13 mouse cellular contexts compared by ENCODE assay signal in the genomic region with DNA sequence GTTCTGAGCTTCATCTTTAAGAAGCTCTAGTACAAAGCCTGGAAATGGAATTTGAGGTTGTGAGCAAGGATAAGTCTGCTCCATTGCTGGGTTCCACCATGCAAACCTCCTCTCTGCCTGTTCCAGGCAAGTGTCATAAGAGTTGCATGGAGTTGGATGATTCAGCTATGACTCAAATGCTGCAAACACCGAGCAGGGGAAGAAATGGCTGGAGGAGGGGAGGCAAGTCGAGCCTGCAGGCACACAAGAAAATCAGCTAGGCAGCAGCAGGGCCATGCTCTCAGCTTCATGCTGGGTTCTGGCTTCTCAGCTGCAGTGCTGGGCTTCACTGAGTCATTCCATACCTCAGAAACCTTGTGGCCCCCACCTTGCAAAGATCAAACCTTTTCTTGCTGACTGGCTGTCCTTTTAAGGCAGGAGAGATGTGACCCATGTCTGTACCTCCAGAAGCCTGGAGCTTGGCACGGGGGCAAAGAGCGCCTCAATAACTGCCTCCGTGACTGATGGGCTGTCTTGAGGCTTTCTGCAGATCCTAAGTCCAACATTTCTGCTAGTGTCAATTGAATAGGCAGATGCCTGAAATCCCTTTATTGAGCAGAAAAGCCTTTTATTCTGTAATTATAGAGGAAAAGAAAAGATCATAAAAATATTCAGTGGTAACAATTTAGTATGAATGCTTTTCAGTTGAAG.
DNase-seq lines count a peak whose midpoint lies in the region; ATAC-seq and TF ChIP-seq lines count a peak whose summit lies in the region.
"Had no signal": no experiment of that assay in that cellular context is flagged by ENCODE, and none has a peak within 500 bp of the region (broad histone marks: within the 10 kb centered on the region; RNA-seq: fewer than 3 reads in every experiment).

No protein-coding gene starts in this region.

- DNase-seq in forebrain, embryonic 14.5 days (ENCODE audit: low spot score), result peak; percentile 17
- DNase-seq in forebrain, embryonic 10.5 days (ENCODE audit: extremely low spot score, low spot score), result no peak
- no peak for DNase-seq in layer of hippocampus, adult 2 months (ENCODE audit: low spot score in 2 of 2)
- DNase-seq in layer of hippocampus, adult 9-10 months (ENCODE audit: low spot score), result no peak
- DNase-seq in adrenal gland, adult 8-10 months, result peak; percentile 9
- DNase-seq in urinary bladder, postnatal 25 days (ENCODE audit: low spot score), result no peak
- DNase-seq in urinary bladder, postnatal 36 days (ENCODE audit: low spot score in 2 of 2), result no peak
- DNase-seq: liver, postnatal 0 days; thymus, postnatal 36 days had no signal

- TF ChIP-seq CTCF in layer of hippocampus, adult 2 months (conservative IDR thresholded peaks at IDR 0.05), result no peak
- TF ChIP-seq CTCF in olfactory bulb, adult 2 months (IDR thresholded peaks at IDR 0.05; ENCODE audit: insufficient read depth, low read depth, low read length), result no peak

- no peak overlapping the region for H3K27ac ChIP-seq in forebrain, embryonic 14.5 days (ENCODE audit: low read depth, low read length)
- no peak overlapping the region for H3K27ac ChIP-seq in forebrain, embryonic 10.5 days
- H3K27ac ChIP-seq in layer of hippocampus, adult 2 months, result peak overlapping the region; percentile 15; the same call in 1 of the 2 replicates
- peak overlapping the region; percentile 77 for H3K27ac ChIP-seq in olfactory bulb, adult 2 months (ENCODE audit: insufficient read depth, low read depth, low read length)
- H3K27ac ChIP-seq: limb, embryonic 13.5 days; neural tube, embryonic 13.5 days had no signal

- ATAC-seq in forebrain, embryonic 14.5 days, result 0 out of 2 replicates have a peak, but pooled peaks have one; percentile 26
- ATAC-seq: liver, postnatal 0 days had no signal

- WGBS in forebrain, embryonic 14.5 days, result 78% methylated on average over 5 of the region's 5 CpGs
- 81% methylated on average over 5 of the region's 5 CpGs for WGBS in forebrain, embryonic 10.5 days
- WGBS in olfactory bulb, adult 2 months, result 49% methylated on average over 5 of the region's 5 CpGs

- no peak overlapping the region for H3K4me3 ChIP-seq in forebrain, embryonic 14.5 days (ENCODE audit: low read depth, low read length)
- no peak overlapping the region for H3K4me3 ChIP-seq in forebrain, embryonic 10.5 days
- no peak overlapping the region for H3K4me3 ChIP-seq in layer of hippocampus, adult 2 months
- no peak overlapping the region for H3K4me3 ChIP-seq in olfactory bulb, adult 2 months (ENCODE audit: insufficient read depth, low read depth, low read length)
- H3K4me3 ChIP-seq: limb, embryonic 13.5 days; neural tube, embryonic 13.5 days had no signal

- H3K9ac ChIP-seq in forebrain, embryonic 14.5 days (ENCODE audit: low read length), result no peak overlapping the region
- H3K9ac ChIP-seq: limb, embryonic 13.5 days; liver, postnatal 0 days; neural tube, embryonic 13.5 days had no signal

- H3K36me3 ChIP-seq in forebrain, embryonic 14.5 days (ENCODE audit: control insufficient read depth, insufficient read depth, low read length), result no peaks in the 10 kb centered on the region
- H3K36me3 ChIP-seq in forebrain, embryonic 10.5 days (replicated peaks), result no peaks in the 10 kb centered on the region
- H3K36me3 ChIP-seq: G1E; limb, embryonic 13.5 days; neural tube, embryonic 13.5 days had no signal

- no peak for TF ChIP-seq POLR2A in olfactory bulb, adult 2 months (IDR thresholded peaks at IDR 0.05; ENCODE audit: insufficient read depth, low read depth, low read length)

- H3K27me3 ChIP-seq in forebrain, embryonic 14.5 days (replicated peaks; ENCODE audit: control insufficient read depth, insufficient read depth, low read length), result no peaks in the 10 kb centered on the region
- H3K27me3 ChIP-seq in forebrain, embryonic 10.5 days (ENCODE audit: poor library complexity, severe bottlenecking), result no peaks in the 10 kb centered on the region
- H3K27me3 ChIP-seq: limb, embryonic 13.5 days; neural tube, embryonic 13.5 days had no signal

- peaks cover 3% of the 10 kb centered on the region; the same call in 1 of the 2 replicates for H3K4me1 ChIP-seq in forebrain, embryonic 14.5 days (ENCODE audit: control insufficient read depth, insufficient read depth, low read length)
- 0 out of 2 replicates have a peak, but pooled peaks cover 4% of the 10 kb centered on the region for H3K4me1 ChIP-seq in forebrain, embryonic 10.5 days
- H3K4me1 ChIP-seq in olfactory bulb, adult 2 months (ENCODE audit: control insufficient read depth, insufficient read depth, low read length), result peaks cover 5% of the 10 kb centered on the region
- H3K4me1 ChIP-seq: limb, embryonic 13.5 days; neural tube, embryonic 13.5 days had no signal

- H3K4me2 ChIP-seq in forebrain, embryonic 14.5 days (ENCODE audit: low read length), result no peak overlapping the region
- H3K4me2 ChIP-seq: limb, embryonic 13.5 days; neural tube, embryonic 13.5 days had no signal

- H3K9me3 ChIP-seq in forebrain, embryonic 14.5 days (replicated peaks; ENCODE audit: control insufficient read depth, low read length), result no peaks in the 10 kb centered on the region
- H3K9me3 ChIP-seq in forebrain, embryonic 10.5 days, result no peaks in the 10 kb centered on the region
- H3K9me3 ChIP-seq: limb, embryonic 13.5 days; neural tube, embryonic 13.5 days had no signal

Comparison
In these comparisons a context has a peak if more than half of its experiments do, and no peak if none do; other contexts are left out.
1. DNase-seq: peak in forebrain, embryonic 14.5 days (single experiment) and adrenal gland, adult 8-10 months (single experiment); none in forebrain, embryonic 10.5 days (single experiment), layer of hippocampus, adult 2 months (0 of 2), layer of hippocampus, adult 9-10 months (single experiment), urinary bladder, postnatal 25 days (single experiment) and urinary bladder, postnatal 36 days (0 of 2).
2. H3K27ac ChIP-seq: peak in layer of hippocampus, adult 2 months (single experiment) and olfactory bulb, adult 2 months (single experiment); none in forebrain, embryonic 14.5 days (single experiment) and forebrain, embryonic 10.5 days (single experiment).